Mouse (Mus musculus) B cell, adult 2 months (primary cell): Measurements from ENCODE around the gene Acot8.

ENCODE experiments used
- DNase-seq, 2 experiments: peaks; one replicate each; pipeline ENCODE4 v3.0.0; 2022

Acot8 gene

GRCm38 (mm10) chr2:164806614-164807013 lies 1.9 kb upstream of the Acot8 start:
- no peak for DNase-seq

GRCm38 (mm10) chr2:164805332-164805718 lies 643 bp upstream of the Acot8 start:
- no peak for DNase-seq

- no peak for DNase-seq
Observed at GRCm38 (mm10) chr2:164803921-164804313, 765 bp downstream of the Acot8 start.

- no peak for DNase-seq
Observed at GRCm38 (mm10) chr2:164803201-164803920, 1.3 kb downstream of the Acot8 start.

GRCm38 (mm10) chr2:164800252-164801004 lies 4.3 kb downstream of the Acot8 start:
- no peak for DNase-seq

- peak in 1 of 2 experiments; percentile 38 for DNase-seq
Observed at GRCm38 (mm10) chr2:164798554-164798953, 6.1 kb downstream of the Acot8 start.

- DNase-seq: no peak
Observed at GRCm38 (mm10) chr2:164795868-164796267, 8.8 kb downstream of the Acot8 start.

- DNase-seq: peak; percentile 79 to 82
Observed at GRCm38 (mm10) chr2:164794293-164794692, 10.4 kb downstream of the Acot8 start.

- peak in 1 of 2 experiments; percentile 33 for DNase-seq
Observed at GRCm38 (mm10) chr2:164793772-164794171, 10.9 kb downstream of the Acot8 start.

- peak; percentile 78 to 80 for DNase-seq
Observed at GRCm38 (mm10) chr2:164793236-164793635, 11.4 kb downstream of the Acot8 start.

- no peak for DNase-seq
Observed at GRCm38 (mm10) chr2:164792400-164793190, 12.1 kb downstream of the Acot8 start.

- no peak for DNase-seq
Observed at GRCm38 (mm10) chr2:164791841-164792261, 12.8 kb downstream of the Acot8 start.

GRCm38 (mm10) chr2:164790451-164790850 lies 14.2 kb downstream of the Acot8 start:
- DNase-seq: no peak

GRCm38 (mm10) chr2:164788411-164788810 lies 16.3 kb downstream of the Acot8 start:
- DNase-seq: no peak

GRCm38 (mm10) chr2:164787779-164788178 lies 16.9 kb downstream of the Acot8 start:
- DNase-seq: no peak

GRCm38 (mm10) chr2:164787032-164787431 lies 17.6 kb downstream of the Acot8 start:
- no peak for DNase-seq

- DNase-seq: peak in 1 of 2 experiments; percentile 19
Observed at GRCm38 (mm10) chr2:164786388-164786885, 18.2 kb downstream of the Acot8 start.

- peak; percentile 64 to 73 for DNase-seq
Observed at GRCm38 (mm10) chr2:164785481-164786387, 18.9 kb downstream of the Acot8 start, which contains the start of gene Snx21. Snx21 (plus strand) TSS chr2:164785823.

- DNase-seq: no peak
Observed at GRCm38 (mm10) chr2:164784869-164785420, 19.7 kb downstream of the Acot8 start.

- peak in 1 of 2 experiments; percentile 31 for DNase-seq
Observed at GRCm38 (mm10) chr2:164783926-164784581, 20.6 kb downstream of the Acot8 start.

GRCm38 (mm10) chr2:164781876-164782275 lies 22.8 kb downstream of the Acot8 start:
- DNase-seq: no peak
